Mouse (Mus musculus): ENCODE data around the gene Mup17.
A peak's percentile ranks its signal among the peaks of the same experiment; 100 is the strongest.
"Not testable (repeated sequence)": the region's sequence is repeated elsewhere in the genome, so short reads cannot be mapped to it uniquely, and the experiment has no call there.

The Mup17 gene

GRCm38 (mm10) chr4:61595771-61596170 lies at the start of gene Mup17:
Gene Mup17 (minus strand): TSS chr4:61595871.
- DNase-seq (ENCODE audit: low spot score), result not testable (repeated sequence)

- peak; percentile 1 for DNase-seq (ENCODE audit: low spot score)
These were observed 24.1 kb downstream of the Mup17 start for GRCm38 (mm10) chr4:61571561-61571960.

GRCm38 (mm10) chr4:61555887-61556286 lies 39.8 kb downstream of the Mup17 start:
- DNase-seq (ENCODE audit: low spot score), result not testable (repeated sequence)
